Mouse (Mus musculus) brown adipose tissue, adult 24 weeks (tissue): ENCODE results near the gene Ugt1a9. TPM values are rescaled to one million over a fixed set of nuclear protein-coding genes. Genes with fewer than 3 reads are reported as not detected.
"Not testable (repeated sequence)": the region's sequence is repeated elsewhere in the genome, so short reads cannot be mapped to it uniquely, and the experiment has no call there.

Source experiments
- H3K27ac ChIP-seq: fragments of 200-500 bp; replicated peaks from 2 replicates; pipeline ENCODE4 v1.5.1; 2012; ENCODE audit warnings: low read depth, mild to moderate bottlenecking, low read length
- H3K4me1 ChIP-seq: fragments of 200-500 bp; 2 replicates; pipeline ENCODE4 v1.6.1; 2012; ENCODE audit warnings: low read length, mixed read lengths; ENCODE audit not compliant: control insufficient read depth, insufficient read depth, insufficient read length
- H3K4me3 ChIP-seq: fragments of 200-500 bp; 2 replicates; pipeline ENCODE4 v1.5.1; 2012; ENCODE audit warnings: low read depth, mild to moderate bottlenecking, low read length, moderate library complexity; ENCODE audit not compliant: insufficient read depth
- polyA plus RNA-seq: library from polyadenylated mRNA; stranded (reverse); fragments of >200 nt; gene quantifications from 2 replicates; pipeline ENCODE4 v1.2.4, GENCODE M21; 2012; ENCODE audit not compliant: missing spikeins, insufficient read depth, insufficient read length

The Ugt1a9 gene
- polyA plus RNA-seq, 1 experiment, result not detected

DNA sequence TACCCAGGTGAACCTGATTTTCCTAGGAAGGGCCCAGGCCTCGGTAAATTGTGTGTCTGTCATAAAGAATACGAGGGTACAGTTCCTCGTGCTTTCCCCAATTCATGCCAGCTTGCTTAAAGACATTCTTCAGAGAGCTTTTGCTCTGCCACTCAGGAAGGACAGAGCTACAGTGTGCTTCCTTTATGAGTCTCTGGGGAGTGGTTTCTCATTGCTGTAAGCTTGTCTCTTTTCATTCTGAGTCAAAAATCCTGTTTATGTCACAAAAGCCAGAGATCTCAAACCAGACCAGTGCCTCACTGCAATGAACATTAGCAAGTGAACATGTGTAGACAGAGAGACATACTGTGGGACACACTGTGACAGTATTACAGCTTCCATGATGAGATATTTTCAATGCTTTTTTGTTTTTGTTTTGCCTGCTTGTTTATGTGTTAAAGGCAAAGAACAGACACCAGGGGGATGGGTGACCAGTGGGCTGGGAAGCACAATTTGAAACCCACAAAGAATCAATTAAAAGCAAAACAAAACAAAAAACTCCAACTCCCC, 63.4 kb downstream of the Ugt1a9 start:
- Histone ChIP-seq H3K4me3 (no peak overlapping the region), H3K4me1 (peaks cover 3% of the 10 kb centered on the region; the same call in 1 of the 2 replicates), H3K27ac (no peak overlapping the region)

DNA sequence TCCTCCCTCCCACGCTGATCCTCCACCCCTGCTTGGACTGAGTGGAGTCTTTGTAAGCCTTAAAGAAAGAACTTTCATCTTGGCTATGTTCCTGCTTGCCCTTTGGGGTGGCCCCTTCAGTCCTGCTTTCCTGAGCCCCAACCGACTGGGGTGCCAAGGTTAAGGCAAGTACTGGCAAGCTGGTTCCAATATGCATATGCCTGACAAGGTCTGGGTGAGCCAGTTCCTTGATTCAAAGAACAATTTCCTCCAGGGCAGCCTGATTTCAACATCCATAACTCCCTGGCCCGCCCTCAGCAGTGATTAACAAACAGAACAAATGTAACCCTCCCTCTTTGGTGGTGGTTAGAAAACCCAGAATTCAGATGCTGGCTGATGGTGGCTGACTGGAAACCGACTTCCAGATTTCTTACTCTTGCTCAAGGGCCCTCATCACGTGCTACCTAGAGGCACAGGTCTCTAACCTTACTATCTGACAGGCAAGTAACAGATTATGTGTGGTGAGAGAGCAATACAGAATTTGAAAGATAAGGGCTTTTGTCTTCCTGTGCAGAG, 63.9 kb downstream of the Ugt1a9 start, which contains the start of gene Ugt1a6a:
Gene Ugt1a6a (plus strand): TSS at position 353 of the 555 bp plus-strand sequence.
- not testable (repeated sequence) for H3K4me3 ChIP-seq, H3K27ac ChIP-seq, H3K4me1 ChIP-seq

DNA sequence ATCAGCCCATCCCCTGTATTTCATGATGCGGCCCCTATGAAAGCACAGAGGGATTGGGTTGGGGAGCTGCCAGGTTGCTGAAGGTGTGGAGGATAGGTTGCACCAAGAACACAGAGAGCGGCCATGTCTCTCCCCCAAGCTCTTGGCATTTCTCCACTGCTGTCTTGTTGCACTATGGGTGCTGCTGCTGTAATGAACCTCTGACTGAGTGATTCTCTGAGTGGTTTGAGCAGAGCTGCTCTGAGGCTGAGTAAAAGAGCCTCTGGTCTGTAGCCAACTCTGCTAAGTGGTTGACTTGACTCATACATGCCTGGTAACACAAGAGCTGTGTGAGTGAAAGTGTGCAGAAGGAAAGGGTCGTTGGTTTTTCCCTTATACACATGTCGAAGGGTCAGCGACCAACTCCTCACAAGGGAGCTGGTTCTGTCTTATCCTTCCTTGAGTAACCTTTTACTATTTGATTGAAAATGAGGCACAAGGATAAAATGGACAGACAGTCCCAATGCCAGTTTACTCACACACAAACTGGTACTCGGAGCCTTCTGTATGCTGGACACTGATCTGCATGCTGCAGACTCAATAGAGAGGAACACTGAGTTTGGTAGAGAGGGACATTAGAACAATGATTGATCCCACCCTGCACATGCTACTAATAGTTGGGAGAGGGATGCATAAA, 64.8 kb downstream of the Ugt1a9 start:
- not testable (repeated sequence) for H3K4me3 ChIP-seq, H3K27ac ChIP-seq, H3K4me1 ChIP-seq

DNA sequence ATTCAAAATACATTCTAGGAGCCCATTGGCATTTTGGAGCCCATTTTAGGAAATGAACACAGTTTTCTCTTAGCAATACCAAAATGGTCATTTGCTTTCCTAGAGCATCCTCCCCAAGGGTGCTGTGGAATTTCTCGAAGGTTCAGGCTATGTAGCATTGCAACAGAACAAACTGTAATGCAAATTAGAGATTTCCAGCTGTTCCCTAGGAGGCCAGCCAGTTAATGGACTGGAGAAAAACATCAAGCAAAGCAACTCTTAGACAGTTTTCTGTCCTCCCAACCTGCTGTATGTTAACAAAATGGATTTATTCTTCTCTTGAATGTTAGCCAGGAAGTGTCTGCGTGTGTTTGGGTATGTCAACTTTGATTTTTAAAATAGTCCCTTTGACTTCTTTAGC, 66.0 kb downstream of the Ugt1a9 start:
- no peak overlapping the region for H3K4me3 ChIP-seq
- no peak overlapping the region for H3K27ac ChIP-seq
- peaks cover 3% of the 10 kb centered on the region; the same call in 1 of the 2 replicates for H3K4me1 ChIP-seq

DNA sequence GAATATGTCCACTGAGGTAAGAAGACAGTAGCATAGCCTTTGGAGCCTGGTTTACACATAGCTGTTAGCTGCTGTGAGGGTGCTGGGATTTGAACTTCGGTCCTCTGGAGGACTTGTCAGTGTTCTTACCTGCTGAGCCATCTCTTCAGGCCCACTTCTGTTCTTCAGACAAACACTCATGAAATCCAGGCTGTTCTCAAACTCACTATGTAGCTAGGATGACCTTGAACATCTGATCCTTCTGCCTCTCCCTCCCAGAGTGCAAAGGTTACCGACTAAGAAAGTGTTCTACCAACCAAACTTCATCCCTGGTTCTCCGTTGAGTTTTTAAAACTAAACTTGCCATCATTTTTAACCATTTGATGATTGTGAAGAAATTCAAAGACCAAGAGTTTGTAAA, 66.7 kb downstream of the Ugt1a9 start:
- no peak overlapping the region for H3K4me3 ChIP-seq

DNA sequence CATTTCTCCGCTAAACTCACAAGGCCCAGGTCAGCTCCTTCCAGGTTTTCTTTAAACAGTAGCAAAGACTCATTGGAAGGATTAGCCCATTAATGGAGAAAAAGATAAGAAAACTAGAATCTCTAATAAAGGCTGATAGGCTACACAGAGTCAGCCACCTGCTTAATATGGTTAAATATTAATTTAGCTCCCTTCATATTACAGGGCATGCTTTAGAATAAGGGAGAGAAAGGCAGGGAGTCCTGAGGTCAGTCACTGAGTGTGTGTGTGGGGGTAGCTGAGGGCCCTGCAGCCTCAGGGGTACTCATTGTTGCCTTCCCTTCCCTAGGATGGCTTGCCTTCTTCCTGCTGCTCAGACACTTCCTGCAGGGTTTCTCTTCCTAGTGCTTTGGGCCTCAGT, 67.5 kb downstream of the Ugt1a9 start:
- H3K4me1 ChIP-seq, result peaks cover 3% of the 10 kb centered on the region; the same call in 1 of the 2 replicates
- H3K27ac ChIP-seq, result no peak overlapping the region
- H3K4me3 ChIP-seq, result no peak overlapping the region

More for the DNA sequence above, 66.7 kb downstream of the Ugt1a9 start:
- Histone ChIP-seq H3K4me1 (peaks cover 3% of the 10 kb centered on the region; the same call in 1 of the 2 replicates), H3K27ac (no peak overlapping the region)

DNA sequence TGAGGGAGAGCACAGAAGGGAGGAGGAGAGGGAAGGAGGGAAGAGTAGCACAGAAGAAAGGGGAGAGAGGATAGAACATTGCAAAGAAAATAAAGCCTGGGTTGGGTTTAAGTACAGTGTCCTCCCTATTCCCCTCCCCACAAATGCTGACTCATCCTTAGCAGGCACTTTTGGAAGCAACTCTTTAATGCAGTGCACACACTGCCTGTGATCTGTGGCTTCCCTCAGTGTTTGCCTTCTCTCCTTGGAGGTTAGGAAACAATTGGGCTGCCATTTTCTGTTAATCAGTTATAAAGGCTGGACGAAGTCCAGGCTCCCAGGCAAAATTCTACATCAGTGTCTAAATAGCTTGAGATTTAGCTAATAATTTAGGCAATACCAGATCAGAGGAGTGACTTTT, 69.9 kb downstream of the Ugt1a9 start:
- H3K4me3 ChIP-seq, H3K27ac ChIP-seq: not testable (repeated sequence)

DNA sequence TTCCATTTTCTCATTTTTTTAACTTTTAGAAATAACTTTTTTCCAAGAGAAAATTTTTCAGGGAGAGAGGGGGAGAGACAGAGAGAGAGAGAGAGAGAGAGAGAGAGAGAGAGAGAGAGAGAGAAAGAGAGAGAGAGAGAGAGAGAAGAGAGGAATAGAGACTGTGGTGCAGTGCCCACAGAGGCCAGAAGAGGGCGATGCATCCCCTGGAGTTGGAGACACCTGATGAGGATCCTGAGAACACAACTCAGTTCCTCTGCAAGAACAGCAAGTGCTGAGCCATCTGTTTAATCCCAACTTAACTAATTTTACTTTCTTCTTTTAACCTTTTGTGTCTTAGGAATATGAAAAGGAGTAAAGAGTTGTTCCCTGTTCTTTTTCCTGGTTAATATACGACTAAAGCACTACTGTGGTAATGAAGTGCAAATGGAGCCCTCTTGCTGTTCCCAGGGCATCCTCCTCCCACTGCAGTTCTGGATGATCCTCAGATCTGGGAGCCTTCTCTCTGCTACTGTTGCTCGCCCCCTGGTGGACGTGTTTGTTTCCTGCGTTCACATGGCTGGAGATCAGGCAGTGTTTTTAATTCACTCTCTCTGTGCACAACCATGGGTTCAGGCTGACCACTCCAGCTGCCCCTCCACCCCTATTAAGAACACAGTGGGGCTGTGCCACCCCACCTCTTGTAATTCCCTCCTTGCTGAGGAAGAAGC, 73.5 kb downstream of the Ugt1a9 start:
- not testable (repeated sequence) for H3K4me1 ChIP-seq, H3K4me3 ChIP-seq, H3K27ac ChIP-seq

More for the DNA sequence above, 69.9 kb downstream of the Ugt1a9 start:
- H3K4me1 ChIP-seq, result not testable (repeated sequence)

DNA sequence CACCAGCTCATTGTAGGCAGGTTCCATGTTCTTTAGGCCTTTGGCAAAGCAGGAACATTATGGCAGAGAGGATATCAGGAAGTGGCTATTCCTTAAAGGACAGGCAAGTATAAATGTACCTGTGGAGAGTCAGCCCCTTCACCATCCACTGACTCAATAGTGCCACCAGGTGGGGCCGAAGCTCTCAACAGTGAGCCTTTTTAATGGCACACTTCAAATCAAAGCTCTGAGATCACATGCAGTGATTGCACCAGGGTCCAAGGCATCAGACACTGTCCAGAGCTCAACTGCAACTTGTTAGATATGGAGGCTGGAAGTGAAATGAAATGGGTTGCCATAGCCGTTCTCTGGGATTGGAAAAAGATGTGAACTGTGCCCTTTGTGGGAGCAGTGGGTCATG, 74.7 kb downstream of the Ugt1a9 start:
- not testable (repeated sequence) for H3K27ac ChIP-seq, H3K4me1 ChIP-seq, H3K4me3 ChIP-seq

DNA sequence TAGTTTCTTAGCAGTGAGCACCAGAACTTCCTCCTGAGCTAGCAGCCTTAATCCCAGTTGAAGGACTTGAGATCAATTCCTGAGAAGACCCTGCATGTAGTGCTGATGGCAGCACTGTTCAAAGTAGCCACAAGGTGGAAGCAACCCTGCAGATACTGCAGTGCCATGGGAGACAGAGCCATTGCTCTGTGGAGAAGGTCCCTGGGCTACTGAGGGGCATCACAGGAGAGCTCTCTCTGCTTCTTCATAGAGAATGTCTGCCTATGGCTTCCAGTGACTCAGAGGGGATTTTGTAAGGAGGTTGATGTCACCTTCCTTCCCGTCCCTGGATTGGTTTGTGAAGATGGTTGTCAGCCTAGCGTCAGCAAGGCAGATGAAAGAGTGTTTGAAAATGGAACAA, 79.5 kb downstream of the Ugt1a9 start:
- H3K4me3 ChIP-seq, H3K4me1 ChIP-seq, H3K27ac ChIP-seq: not testable (repeated sequence)

DNA sequence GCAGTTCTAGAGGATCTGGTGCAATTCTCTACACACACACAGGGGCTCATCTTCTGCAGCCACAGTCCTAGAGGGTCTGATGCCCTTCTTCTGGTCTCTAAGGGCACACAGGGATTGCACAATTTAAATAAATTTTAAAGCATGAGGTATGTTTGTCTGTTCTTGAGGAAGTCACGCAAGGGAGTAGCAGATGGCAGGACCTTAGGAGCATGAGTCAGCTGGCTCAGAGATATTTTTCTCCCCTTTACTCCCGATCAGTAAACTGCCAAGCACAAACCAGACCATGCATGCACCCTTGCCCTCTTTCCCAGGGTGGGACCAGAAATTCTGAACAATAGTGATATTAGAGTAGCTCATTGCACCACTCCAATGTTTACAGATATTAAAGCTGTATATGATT, 87.8 kb downstream of the Ugt1a9 start:
- no peak overlapping the region for H3K27ac ChIP-seq
- H3K4me1 ChIP-seq, result no peaks in the 10 kb centered on the region
- no peak overlapping the region for H3K4me3 ChIP-seq

DNA sequence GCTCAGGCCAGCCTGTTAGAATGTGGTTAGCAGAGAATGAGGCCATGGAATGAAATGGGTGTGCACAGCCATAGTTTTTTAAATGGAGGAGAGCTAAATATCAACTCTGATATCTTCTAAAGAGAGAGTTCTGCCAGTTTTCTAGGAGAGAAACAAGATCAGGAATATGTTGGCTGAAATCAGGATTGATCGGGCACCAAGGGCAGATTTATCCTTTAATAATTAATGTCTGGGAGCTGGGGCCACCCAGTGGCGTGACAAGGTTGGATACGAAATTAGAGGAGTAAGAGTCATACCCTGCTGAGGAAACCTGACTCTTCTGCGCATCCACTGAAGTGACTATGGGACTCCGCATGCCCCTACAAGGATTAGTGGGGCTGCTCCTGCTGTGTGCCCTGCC, 95.1 kb downstream of the Ugt1a9 start, which contains the start of gene Ugt1a5:
Gene Ugt1a5 (plus strand): TSS at position 302 of the 400 bp plus-strand sequence.
- no peak within 1 kb of the TSS for H3K27ac ChIP-seq
- H3K4me1 ChIP-seq, result no peaks in the 10 kb centered on the region
- H3K4me3 ChIP-seq, result no peak within 1 kb of the TSS

DNA sequence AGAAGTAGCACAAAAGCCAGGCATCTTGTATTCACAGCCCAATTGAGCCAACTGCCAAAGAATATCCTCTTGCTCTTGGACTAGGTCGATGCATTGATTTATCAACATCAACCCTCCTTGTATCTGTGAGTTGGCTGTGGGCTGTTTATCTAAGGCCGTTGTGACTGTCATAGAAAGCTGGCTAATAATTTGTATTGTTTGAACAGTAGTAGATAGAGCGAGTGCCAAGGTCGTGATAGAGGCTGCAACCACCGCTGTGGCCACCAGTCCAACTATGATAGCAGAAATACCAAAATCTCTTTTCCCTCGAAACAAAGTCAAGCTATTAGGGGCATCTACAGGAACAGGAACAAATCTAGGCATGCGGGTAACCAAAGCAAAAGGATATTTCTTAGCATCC, 101.6 kb downstream of the Ugt1a9 start:
- H3K4me1 ChIP-seq, H3K27ac ChIP-seq, H3K4me3 ChIP-seq: not testable (repeated sequence)

DNA sequence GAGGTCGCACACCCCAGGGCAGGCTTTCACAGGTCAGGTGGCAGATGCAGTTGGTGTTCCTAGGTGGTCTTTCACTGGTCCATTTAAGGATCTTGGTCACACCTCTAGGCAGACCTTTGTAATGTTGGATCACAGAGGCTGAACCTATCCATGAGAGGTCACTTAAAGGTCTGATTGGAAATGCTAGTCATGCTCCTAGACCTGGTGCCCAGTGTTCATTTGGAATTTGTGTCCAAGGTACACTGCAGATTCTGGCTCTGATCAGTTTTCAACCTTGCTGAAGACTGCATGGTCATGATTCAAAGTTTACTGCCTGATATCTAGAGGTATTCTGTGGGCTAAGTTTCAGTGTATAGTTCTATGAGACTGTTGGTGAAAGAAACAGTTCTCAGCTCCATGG, 109.1 kb downstream of the Ugt1a9 start:
- Histone ChIP-seq H3K4me3 (no peak overlapping the region), H3K4me1 (no peaks in the 10 kb centered on the region), H3K27ac (no peak overlapping the region)

DNA sequence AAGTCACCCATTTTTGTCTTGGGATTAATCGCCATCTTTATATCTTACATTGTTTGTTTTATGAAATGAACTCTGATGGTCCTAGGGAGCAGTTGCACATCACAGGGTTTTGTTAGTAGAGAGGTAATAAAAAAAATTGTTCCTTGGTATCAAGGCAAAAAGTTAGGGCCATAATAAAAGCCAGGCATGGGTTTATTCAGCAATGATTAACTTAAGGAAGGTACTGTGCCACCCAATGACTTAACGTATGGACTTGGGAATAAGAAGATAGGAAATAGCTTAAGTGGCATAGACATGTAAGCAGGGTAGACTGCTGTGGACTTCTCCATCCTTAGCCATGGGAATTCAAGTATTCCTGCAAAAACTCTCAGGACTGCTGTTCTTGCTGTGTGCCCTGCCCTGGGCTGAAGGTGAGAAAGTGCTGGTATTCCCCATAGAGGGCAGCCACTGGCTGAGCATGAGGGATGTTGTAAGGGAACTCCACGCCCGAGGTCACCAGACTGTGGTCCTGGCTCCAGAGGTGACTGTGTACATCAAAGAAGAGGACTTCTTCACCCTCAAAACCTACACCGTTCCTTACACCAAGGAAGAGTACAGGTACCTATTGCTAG, 115.8 kb downstream of the Ugt1a9 start:
- no peaks in the 10 kb centered on the region for H3K4me1 ChIP-seq
- H3K27ac ChIP-seq, result no peak overlapping the region

More for the DNA sequence above, 115.8 kb downstream of the Ugt1a9 start:
- H3K4me3 ChIP-seq, result no peak overlapping the region
